Mouse (Mus musculus) gonadal fat pad, adult 2 months (tissue): ENCODE data around the gene Tff2. TPM values are rescaled to one million over a fixed set of nuclear protein-coding genes. Genes with fewer than 3 reads are reported as not detected.

Experiments used
- DNase-seq: peaks from one replicate; pipeline ENCODE4 v3.0.0-alpha.2; 2012; ENCODE audit warnings: low read depth
- polyA plus RNA-seq: library from polyadenylated mRNA; depleted of rRNA; stranded (reverse); fragments of >200 nt; gene quantifications from 2 replicates; pipeline ENCODE4 v1.2.3, GENCODE M21; 2012; rRNA removed

The Tff2 gene
- polyA plus RNA-seq, result 0.31 TPM in 1 of 2 replicates, not detected in the other

DNA sequence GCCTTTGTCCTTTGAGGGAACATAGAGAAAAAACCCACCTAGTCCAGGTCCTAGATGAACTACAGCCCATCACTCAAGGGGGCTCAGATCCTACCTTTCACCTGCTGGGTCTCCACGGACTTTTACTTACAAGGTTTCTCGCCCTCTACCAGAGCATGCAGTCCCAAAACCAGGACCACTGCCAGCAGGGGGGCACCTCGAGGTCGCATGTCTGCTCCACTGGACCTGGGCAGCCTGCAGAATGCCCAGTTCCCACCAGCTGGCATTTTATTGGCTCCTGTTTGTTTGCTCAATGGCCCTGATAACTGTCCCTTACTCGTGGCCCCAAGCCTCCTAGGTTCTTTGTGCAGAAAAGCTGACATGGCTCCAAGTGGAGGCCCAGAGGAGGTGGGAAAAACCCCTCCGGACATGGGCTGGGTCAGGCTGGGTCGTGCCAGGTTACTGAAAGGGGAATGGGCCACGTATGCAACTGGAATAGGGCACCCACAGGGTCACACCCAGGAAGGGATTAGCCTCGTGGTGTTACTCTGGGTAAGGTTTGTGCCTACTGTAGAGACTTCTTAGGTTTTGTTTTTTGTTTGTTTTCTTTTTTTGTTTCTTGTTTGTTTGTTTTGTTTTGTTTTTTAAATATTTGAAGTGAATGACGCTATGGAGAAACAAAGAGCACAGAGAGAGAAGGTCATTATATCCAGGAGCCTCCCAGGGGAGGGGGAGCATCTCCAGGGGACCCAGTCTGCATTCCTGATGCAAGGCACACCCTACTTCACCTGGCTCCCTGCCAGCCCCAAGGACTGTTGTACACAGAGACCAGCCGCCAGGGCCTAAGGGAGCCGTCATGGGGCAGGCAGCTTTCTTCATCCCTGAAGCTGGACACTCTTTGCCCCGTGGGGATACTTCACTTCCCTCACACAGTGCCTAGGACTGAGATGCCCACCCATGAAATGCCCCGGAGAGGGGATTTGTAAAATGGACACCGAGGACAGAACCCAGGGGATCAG is at the start of gene Tff2:
Gene Tff2, minus strand, starts transcription at position 243 of the 998 bp plus-strand sequence.
- no peak for DNase-seq

- DNase-seq, result no peak
Observed at GRCm38 (mm10) chr17:31193360-31193759, 49.3 kb upstream of the Tff2 start.

GRCm38 (mm10) chr17:31192663-31193062 is 48.6 kb upstream of the Tff2 start:
- no peak for DNase-seq

DNA sequence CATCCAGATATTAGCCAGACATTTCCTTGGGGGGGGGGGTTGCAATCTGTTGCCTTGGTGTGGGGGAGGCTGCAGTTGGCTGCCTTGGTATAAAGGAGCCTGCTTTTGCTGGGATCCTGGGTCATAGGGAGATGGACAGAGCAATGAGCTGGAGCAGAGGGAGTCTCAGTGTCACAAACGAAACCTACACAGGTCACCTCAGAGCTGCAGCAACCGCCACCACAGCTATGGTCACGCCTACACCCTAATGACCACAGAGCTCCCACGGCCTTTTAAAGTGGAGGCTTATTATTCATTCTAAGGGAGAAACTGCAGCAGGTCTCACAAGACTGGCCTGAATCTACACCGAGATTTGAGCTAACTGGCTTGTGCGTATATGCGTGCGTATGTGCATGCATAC is 47.7 kb upstream of the Tff2 start:
- DNase-seq, result no peak

- no peak for DNase-seq
Observed at GRCm38 (mm10) chr17:31187370-31187769, 43.3 kb upstream of the Tff2 start.

- DNase-seq, result no peak
Observed at GRCm38 (mm10) chr17:31184269-31184990, 40.3 kb upstream of the Tff2 start.

GRCm38 (mm10) chr17:31183180-31183974 is 39.3 kb upstream of the Tff2 start:
- DNase-seq, result no peak

DNA sequence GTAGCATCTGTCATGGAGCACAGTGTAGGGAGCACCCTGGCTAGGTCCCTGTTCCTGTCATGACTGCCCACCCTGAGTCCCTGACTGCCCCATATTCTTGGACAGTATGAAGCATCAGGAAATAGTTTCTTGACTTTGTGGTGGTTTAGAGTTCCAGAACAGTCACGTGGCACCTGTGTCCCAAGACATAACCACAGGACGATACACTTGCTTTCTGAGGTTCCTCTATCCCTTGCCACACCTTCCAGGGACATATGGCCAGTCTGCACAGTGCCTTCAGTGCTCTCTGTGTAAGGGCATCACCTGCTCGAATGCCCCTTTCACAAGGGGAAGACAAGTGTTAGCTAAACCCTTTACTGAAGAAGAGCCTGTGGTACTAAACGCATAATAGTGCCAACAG is 37.4 kb upstream of the Tff2 start:
- DNase-seq, result no peak

DNA sequence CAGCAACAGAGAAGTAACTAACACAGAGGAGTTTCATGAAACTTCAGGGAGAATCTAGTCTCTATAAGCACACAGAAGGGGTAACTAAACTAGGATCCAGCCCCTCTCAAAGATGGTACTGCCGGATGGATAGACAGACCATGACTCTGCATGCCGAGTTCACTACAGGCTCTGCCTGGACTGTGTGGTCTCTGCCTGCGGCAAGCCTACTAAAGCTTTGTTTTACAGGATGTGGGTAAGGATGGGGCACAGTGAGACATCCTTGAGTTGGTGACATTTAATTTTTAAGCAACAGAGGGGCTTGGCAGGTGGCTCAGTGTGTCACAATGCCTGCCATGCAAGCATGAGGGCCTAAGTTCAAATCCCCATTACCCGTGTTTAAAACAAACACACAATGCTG is 32.2 kb upstream of the Tff2 start:
- DNase-seq, result no peak

- DNase-seq, result no peak
Observed at GRCm38 (mm10) chr17:31169796-31170195, 25.7 kb upstream of the Tff2 start.

- DNase-seq, result no peak
Observed at GRCm38 (mm10) chr17:31165127-31165526, 21.0 kb upstream of the Tff2 start, which contains the start of gene Tff1. Gene Tff1, minus strand, starts transcription at chr17:31165277.

- DNase-seq, result no peak
Observed at GRCm38 (mm10) chr17:31163821-31164220, 19.7 kb upstream of the Tff2 start.

DNA sequence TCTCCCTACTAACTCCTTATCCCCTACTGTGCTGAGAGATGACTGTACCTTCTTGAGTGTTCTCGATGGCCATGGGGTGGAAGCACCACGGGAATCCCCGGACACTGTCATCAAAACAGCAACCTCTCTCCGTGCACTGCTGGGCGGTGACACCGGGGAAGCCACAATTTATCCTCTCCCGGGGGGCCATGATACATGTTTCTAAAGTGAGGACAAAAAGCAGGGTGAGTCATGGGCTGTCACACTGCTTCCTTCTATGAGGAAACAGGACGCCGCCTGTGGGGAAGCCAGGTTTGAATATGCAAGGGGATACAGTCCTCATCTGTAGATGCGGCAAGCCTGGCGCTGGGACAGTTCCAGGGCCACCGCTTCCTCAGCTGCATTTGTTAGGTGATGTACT is 18.5 kb upstream of the Tff2 start:
- no peak for DNase-seq

- DNase-seq, result no peak
Observed at GRCm38 (mm10) chr17:31160291-31160690, 16.2 kb upstream of the Tff2 start.

- no peak for DNase-seq
Observed at GRCm38 (mm10) chr17:31157921-31158320, 13.8 kb upstream of the Tff2 start.

DNA sequence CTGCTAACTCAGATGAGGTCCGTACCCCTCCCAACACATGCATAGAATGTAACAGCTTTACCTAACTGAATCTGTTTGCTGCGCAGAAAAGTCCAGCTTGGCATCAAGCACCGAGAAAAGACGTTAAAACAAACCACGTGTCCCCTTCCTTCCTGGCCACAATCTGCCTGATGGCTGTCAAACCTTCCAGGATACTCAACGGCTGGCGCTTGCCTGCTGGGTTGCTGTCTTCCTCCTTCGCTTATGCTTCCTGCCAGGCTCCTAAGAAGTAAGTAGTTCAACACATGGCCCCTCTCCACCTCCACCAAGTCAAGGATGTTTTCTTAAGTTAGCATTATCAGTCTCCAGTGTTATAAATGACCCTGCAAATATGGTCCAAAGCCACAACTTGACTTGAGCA is 9.7 kb upstream of the Tff2 start:
- DNase-seq, result no peak

DNA sequence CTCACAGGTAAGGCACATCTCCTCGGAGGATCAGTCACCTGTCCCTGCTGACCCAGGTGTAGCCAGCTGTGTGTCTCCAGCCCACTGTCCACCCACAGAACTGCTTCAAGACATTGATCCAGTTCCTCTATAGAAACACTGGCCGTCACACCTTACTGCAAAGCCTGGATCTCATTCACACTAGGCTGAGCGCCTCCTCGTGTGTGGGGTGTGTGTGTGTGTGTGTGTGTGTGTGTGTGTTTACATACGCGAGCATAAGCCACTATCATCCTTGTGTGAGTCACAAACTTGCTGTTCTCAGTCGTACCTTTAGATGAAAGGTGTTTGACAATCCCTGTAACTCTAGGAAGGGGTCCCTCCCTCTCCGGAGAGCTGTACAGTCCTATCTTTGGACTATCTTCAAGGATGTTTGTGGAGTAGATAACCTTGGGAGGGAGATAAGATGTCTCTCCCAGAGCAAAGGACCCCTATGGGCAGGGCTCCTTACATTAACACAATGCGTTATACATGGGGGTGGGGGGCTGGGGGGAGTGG is 9.0 kb upstream of the Tff2 start:
- no peak for DNase-seq

DNA sequence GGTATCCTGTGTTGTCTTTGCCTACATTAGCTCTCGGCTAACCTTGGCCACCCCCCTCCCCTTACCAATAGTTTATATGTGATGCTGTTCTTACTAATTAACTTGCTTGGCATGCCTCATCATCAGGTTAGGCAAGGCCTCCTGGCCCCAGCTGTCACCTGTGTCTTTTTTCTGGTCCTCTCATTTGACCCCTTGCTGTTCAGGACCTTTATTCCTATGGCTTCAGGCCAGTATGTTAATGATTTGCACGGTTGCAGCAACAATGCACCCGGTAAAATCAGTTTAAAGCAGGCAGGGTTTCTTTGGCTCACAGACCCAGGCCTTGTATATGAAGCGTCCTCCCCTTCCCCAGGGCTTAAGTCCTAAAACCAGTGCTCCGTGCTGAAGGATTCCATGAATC is 8.4 kb upstream of the Tff2 start:
- DNase-seq, result no peak

GRCm38 (mm10) chr17:31145998-31146397 is 1.9 kb upstream of the Tff2 start:
- no peak for DNase-seq

DNA sequence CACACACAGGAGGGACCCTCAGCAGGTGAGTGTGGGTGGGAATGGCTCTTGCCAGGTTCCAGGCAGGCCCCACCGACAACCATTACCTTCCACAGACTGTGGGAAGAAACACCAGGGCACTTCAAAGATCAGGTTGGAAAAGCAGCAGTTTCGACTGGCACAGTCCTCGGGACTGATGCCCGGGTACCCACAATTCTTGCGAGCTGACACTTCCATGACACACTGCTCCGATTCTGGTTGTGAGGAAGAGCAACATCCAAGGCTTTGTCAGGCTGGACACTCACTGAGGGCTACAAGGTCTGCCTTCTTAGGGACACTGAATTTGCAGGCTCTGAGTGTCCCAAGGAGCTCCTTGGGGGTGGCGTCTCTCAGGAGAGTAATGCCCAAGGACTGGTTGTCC is 2.0 kb downstream of the Tff2 start:
- no peak for DNase-seq

DNA sequence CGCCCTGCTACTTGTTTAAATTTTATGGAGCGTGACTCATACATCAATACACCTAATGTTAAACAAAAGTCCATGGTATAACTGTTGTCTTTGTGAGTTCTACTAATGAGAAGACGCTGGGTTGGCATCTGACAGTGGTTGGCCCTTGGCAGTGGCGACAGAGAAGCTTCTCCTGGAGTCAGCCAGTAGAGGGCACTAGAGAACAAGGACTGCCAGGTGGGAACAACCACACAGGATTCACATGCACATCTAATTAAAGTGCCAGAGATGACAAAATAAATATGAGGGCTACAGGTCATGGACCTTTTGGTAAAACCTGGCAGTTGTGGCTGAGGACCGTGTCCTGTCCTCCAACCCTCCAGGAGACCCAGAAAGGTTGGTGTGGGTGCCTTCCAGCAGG is 5.7 kb downstream of the Tff2 start:
- no peak for DNase-seq

DNA sequence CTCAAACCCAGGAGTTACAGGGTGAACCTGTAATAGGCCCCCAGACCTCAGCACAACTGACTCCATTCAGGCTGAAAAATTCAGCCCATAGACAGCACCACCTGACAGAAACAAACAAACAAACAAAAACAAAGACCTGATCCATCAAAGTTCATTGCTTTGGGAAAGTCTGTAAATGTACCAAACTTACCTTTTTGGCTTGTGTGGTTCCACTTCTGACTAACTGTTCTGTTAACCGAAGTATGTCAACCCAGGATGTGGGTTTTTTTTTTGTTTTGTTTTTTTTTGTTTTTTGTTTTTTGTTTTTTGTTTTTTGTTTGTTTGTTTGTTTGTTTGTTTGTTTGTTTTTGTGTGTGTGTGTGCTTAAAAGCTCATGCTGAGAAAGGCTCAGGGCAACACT is 7.3 kb downstream of the Tff2 start:
- no peak for DNase-seq
